Mouse (Mus musculus) neural tube, embryonic 10.5 days (tissue): Measurements from ENCODE around the gene Ifnab.

Experiments used
- DNase-seq: peaks from one replicate; pipeline ENCODE4 v3.0.0-alpha.2; 2017; ENCODE audit warnings: low spot score; ENCODE audit errors: extremely low spot score

The Ifnab gene

DNA sequence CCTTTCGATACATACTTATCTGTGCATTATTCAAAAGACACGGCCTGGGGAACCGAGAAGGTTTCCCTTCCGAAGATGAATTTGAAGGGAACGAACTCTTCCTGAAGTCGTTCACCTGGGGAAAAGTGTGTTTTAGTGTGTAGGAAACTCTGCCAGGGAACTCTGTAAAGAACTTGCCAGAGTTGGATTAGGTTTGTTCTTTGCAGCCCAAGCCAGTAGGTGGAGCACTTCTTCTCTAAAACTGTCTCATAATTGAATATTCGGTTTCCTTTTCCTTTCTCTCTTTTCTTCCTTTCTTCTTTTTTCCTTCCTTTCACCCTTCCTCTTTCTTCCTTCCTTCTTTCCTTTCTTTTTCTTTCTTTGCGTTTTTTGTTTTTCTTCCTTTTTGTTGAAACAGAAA lies 10.8 kb downstream of the Ifnab start:
- no peak for DNase-seq

GRCm38 (mm10) chr4:88676824-88677223 lies 14.3 kb downstream of the Ifnab start, which contains the start of gene Ifna16:
Ifna16 (minus strand) TSS chr4:88676924.
- no peak for DNase-seq

DNA sequence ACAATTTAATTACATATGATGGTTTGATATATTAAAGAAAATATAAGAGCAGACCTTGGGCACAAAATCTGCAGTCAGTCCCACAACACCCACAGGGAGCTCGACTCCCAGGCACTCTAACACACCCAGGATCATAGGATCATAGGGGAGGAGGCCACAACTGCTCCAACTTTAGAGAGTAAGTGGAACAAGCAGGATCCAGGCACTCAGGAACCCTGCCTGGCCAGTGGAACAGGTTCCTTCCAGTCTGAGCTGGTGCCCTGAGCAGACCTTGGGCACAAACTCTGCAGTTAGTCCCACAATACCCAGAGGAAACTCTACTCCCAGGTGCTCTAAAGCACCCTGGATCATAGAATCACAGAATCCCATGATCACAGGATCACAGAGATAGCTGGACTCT lies 35.7 kb downstream of the Ifnab start:
- DNase-seq = no peak

DNA sequence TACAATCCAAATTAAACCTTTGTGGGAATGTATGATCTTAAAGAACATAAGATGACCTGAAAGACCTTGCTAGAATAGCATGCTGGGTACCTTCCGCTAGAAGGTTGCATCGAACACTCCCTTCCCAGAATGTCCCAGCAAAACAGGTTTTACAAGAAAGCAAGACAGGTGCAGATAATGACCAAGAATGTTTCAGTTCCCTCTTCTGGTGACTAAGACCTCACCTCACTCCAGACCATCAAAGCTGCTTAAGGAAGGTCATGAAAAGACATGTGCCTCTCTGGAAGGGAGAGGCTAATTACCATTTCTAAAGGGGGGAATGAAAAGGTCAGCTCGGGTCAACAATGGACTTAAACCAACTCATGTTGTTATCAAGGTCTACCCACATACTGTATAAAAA lies 37.5 kb downstream of the Ifnab start:
- no peak for DNase-seq

- DNase-seq = no peak
These were observed 46.8 kb downstream of the Ifnab start, which contains the start of gene Ifna13 for GRCm38 (mm10) chr4:88644359-88644758. Ifna13 (minus strand) TSS chr4:88644459.

- no peak for DNase-seq
These were observed 48.6 kb downstream of the Ifnab start for GRCm38 (mm10) chr4:88642526-88642925.

- peak; percentile 96 for DNase-seq
These were observed 49.9 kb downstream of the Ifnab start for GRCm38 (mm10) chr4:88641077-88641831.

GRCm38 (mm10) chr4:88640704-88641076 lies 50.5 kb downstream of the Ifnab start:
- DNase-seq = no peak
